8 mouse cellular contexts compared by ENCODE assay signal in the genomic region with DNA sequence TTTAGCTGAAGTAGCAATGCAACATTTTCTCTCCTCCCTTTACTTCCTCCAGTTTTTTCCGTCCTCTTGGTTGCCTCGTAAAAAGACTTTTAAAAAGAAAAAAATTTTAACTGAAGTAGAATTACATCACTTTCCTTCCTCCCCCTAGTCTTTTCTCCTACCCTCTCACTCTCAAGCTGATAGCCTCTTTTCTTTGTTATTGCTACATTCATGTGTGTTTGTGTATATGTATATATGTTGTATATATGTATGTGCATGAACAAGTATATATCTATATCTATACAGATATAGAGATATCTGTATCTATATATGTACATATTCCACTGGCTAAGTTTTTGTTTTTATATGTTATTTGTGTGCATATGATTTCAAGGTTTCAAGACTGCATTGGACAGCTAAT. TPM values are rescaled to one million over a fixed set of nuclear protein-coding genes. Genes with fewer than 3 reads are reported as not detected.
DNase-seq lines count a peak whose midpoint lies in the region; ATAC-seq and TF ChIP-seq lines count a peak whose summit lies in the region.

No protein-coding gene starts in this region.

- peaks cover 34% of the 10 kb centered on the region for H3K36me3 ChIP-seq in erythroblast, embryonic 14.5 days (ENCODE audit: control insufficient read depth)
- no peaks in the 10 kb centered on the region for H3K36me3 ChIP-seq in testis, adult 2 months (ENCODE audit: control insufficient read depth, insufficient read depth, low read length)
- H3K36me3 ChIP-seq in liver, embryonic 13.5 days = peaks cover 17% of the 10 kb centered on the region
- H3K36me3 ChIP-seq in stomach, postnatal 0 days (ENCODE audit: control insufficient read depth, insufficient read depth, low read length) = no peaks in the 10 kb centered on the region

- no peak for TF ChIP-seq CTCF in testis, adult 2 months (IDR thresholded peaks at IDR 0.05; ENCODE audit: control insufficient read depth, insufficient read depth, insufficient replicate concordance, low read depth, low read length)
- no peak for TF ChIP-seq CTCF in stomach, postnatal 0 days (IDR thresholded peaks at IDR 0.05; ENCODE audit: low read depth)

- 0% methylated on average over 2 of the region's 2 CpGs for WGBS in liver, embryonic 13.5 days (ENCODE audit: insufficient replicate concordance)
- 0% methylated on average over 2 of the region's 2 CpGs for WGBS in stomach, postnatal 0 days

- ATAC-seq in erythroblast, adult 5-6 weeks (replicated peaks; ENCODE audit: low FRiP score, poor library complexity, severe bottlenecking) = no peak
- ATAC-seq in liver, embryonic 13.5 days (ENCODE audit: low read depth) = 0 out of 2 replicates have a peak, but pooled peaks have one; percentile 22
- ATAC-seq in stomach, postnatal 0 days (ENCODE audit: low FRiP score, low TSS enrichment) = no peak

- peak overlapping the region; percentile 91 for H3K9ac ChIP-seq in liver, embryonic 13.5 days
- peak overlapping the region; percentile 90 for H3K9ac ChIP-seq in stomach, postnatal 0 days (ENCODE audit: low read length)

- DNase-seq in testis, postnatal 14 days (ENCODE audit: low spot score) = no peak
- DNase-seq in liver, embryonic 13.5 days = no peak
- DNase-seq in stomach, postnatal 0 days (ENCODE audit: low spot score) = no peak
- no peak for DNase-seq in yolk sac, embryonic 10.5 days (ENCODE audit: low spot score)
- DNase-seq in cerebellum, adult 11-12 months = no peak

- peak overlapping the region; percentile 84; the same call in 1 of the 2 replicates for H3K27ac ChIP-seq in testis, adult 2 months (ENCODE audit: control insufficient read depth, insufficient read depth, low read depth, low read length)
- no peak overlapping the region; the same call in 1 of the 2 replicates for H3K27ac ChIP-seq in liver, embryonic 13.5 days
- no peak overlapping the region for H3K27ac ChIP-seq in stomach, postnatal 0 days (replicated peaks)

- H3K4me2 ChIP-seq in liver, embryonic 13.5 days = peak overlapping the region; percentile 82
- peak overlapping the region; percentile 72 for H3K4me2 ChIP-seq in stomach, postnatal 0 days (replicated peaks; ENCODE audit: low read depth)

- TF ChIP-seq POLR2A in testis, adult 2 months (IDR thresholded peaks at IDR 0.05; ENCODE audit: control insufficient read depth, low read depth, low read length) = no peak

- peak overlapping the region; percentile 82 for H3K4me3 ChIP-seq in erythroblast, embryonic 14.5 days (replicated peaks)
- peak overlapping the region; percentile 98; the same call in 1 of the 2 replicates for H3K4me3 ChIP-seq in testis, adult 2 months (ENCODE audit: control insufficient read depth, low read depth, low read length)
- peak overlapping the region; percentile 86 for H3K4me3 ChIP-seq in liver, embryonic 13.5 days (replicated peaks)
- peak overlapping the region; percentile 78 for H3K4me3 ChIP-seq in stomach, postnatal 0 days (ENCODE audit: low read depth, low read length)

- H3K9me3 ChIP-seq in erythroblast, embryonic 14.5 days (ENCODE audit: control insufficient read depth, low read length) = no peaks in the 10 kb centered on the region
- no peaks in the 10 kb centered on the region for H3K9me3 ChIP-seq in liver, embryonic 13.5 days (replicated peaks)
- H3K9me3 ChIP-seq in stomach, postnatal 0 days (ENCODE audit: control insufficient read depth, low read length) = no peaks in the 10 kb centered on the region

- no peak for TF ChIP-seq EP300 in stomach, postnatal 0 days (optimal IDR thresholded peaks at IDR 0.05)

- H3K27me3 ChIP-seq in erythroblast, embryonic 14.5 days (ENCODE audit: control insufficient read depth) = no peaks in the 10 kb centered on the region
- H3K27me3 ChIP-seq in testis, adult 2 months (ENCODE audit: control insufficient read depth, insufficient read depth, low read length) = no peaks in the 10 kb centered on the region
- H3K27me3 ChIP-seq in liver, embryonic 13.5 days = no peaks in the 10 kb centered on the region
- H3K27me3 ChIP-seq in stomach, postnatal 0 days (ENCODE audit: control insufficient read depth, insufficient read depth, low read length) = no peaks in the 10 kb centered on the region

- H3K4me1 ChIP-seq in erythroblast, embryonic 14.5 days (ENCODE audit: control insufficient read depth) = peaks cover 36% of the 10 kb centered on the region
- peaks cover 2% of the 10 kb centered on the region for H3K4me1 ChIP-seq in testis, adult 2 months (ENCODE audit: control insufficient read depth, insufficient read depth, low read length)
- peaks cover 23% of the 10 kb centered on the region for H3K4me1 ChIP-seq in liver, embryonic 13.5 days (replicated peaks)
- peaks cover 1% of the 10 kb centered on the region; the same call in 1 of the 2 replicates for H3K4me1 ChIP-seq in stomach, postnatal 0 days (replicated peaks; ENCODE audit: control insufficient read depth, insufficient read depth)

RNA-seq across cellular contexts. Expression of gene Zkscan3, which starts 0.3 kb away (rescaled TPM):
- polyA plus RNA-seq in erythroblast, embryonic 14.5 days (2012) = 0.69 and 0.93 TPM in 2 replicates
- 16.9 and 23.6 TPM in 2 replicates for total RNA-seq in erythroblast, adult 5-6 weeks (2015; ENCODE audit: low replicate concordance)
- total RNA-seq in erythroblast, adult 5-6 weeks (2017; ENCODE audit: low replicate concordance) = 13.9 and 19.9 TPM in 2 replicates
- 9.3 and 10.2 TPM in 2 replicates for polyA plus RNA-seq in testis, adult 2 months (2012; rRNA removed)
- 30.1 and 33.6 TPM in 2 replicates for polyA plus RNA-seq in liver, embryonic 13.5 days (2015; fragmentation: Nextera tagmentation; extraction: Ambion mirVana)
- polyA plus RNA-seq in stomach, postnatal 0 days (2015; fragmentation: Nextera tagmentation; extraction: Ambion mirVana) = 32.9 and 36.4 TPM in 2 replicates

RNA-seq across cellular contexts. Expression of gene Pgbd1, which starts 38.0 kb away (rescaled TPM):
- polyA plus RNA-seq in erythroblast, embryonic 14.5 days (2012) = 0.04 and 0.05 TPM in 2 replicates
- total RNA-seq in erythroblast, adult 5-6 weeks (2015; ENCODE audit: low replicate concordance) = not detected in 2 replicates
- total RNA-seq in erythroblast, adult 5-6 weeks (2017; ENCODE audit: low replicate concordance) = 1.1 TPM in 1 of 2 replicates, not detected in the other
- 5.2 and 5.5 TPM in 2 replicates for polyA plus RNA-seq in testis, adult 2 months (2012; rRNA removed)
- 1.6 and 1.7 TPM in 2 replicates for polyA plus RNA-seq in liver, embryonic 13.5 days (2015; fragmentation: Nextera tagmentation; extraction: Ambion mirVana)
- polyA plus RNA-seq in stomach, postnatal 0 days (2015; fragmentation: Nextera tagmentation; extraction: Ambion mirVana) = 0.75 and 0.90 TPM in 2 replicates

RNA-seq across cellular contexts. Expression of gene Zscan12, which starts 40.2 kb away (rescaled TPM):
- polyA plus RNA-seq in erythroblast, embryonic 14.5 days (2012) = 0.04 and 0.09 TPM in 2 replicates
- 0.84 TPM in 1 of 2 replicates, not detected in the other for total RNA-seq in erythroblast, adult 5-6 weeks (2015; ENCODE audit: low replicate concordance)
- total RNA-seq in erythroblast, adult 5-6 weeks (2017; ENCODE audit: low replicate concordance) = 0.70 and 1.4 TPM in 2 replicates
- polyA plus RNA-seq in testis, adult 2 months (2012; rRNA removed) = 14.6 and 15.3 TPM in 2 replicates
- 4.4 and 5.0 TPM in 2 replicates for polyA plus RNA-seq in liver, embryonic 13.5 days (2015; fragmentation: Nextera tagmentation; extraction: Ambion mirVana)
- 4.3 and 4.6 TPM in 2 replicates for polyA plus RNA-seq in stomach, postnatal 0 days (2015; fragmentation: Nextera tagmentation; extraction: Ambion mirVana)

RNA-seq across cellular contexts. Expression of gene Zscan26, which starts 50.7 kb away (rescaled TPM):
- 0.08 and 0.09 TPM in 2 replicates for polyA plus RNA-seq in erythroblast, embryonic 14.5 days (2012)
- total RNA-seq in erythroblast, adult 5-6 weeks (2015; ENCODE audit: low replicate concordance) = 3.8 and 4.8 TPM in 2 replicates
- 1.7 and 2.2 TPM in 2 replicates for total RNA-seq in erythroblast, adult 5-6 weeks (2017; ENCODE audit: low replicate concordance)
- 4.9 and 5.2 TPM in 2 replicates for polyA plus RNA-seq in testis, adult 2 months (2012; rRNA removed)
- polyA plus RNA-seq in liver, embryonic 13.5 days (2015; fragmentation: Nextera tagmentation; extraction: Ambion mirVana) = 7.0 and 7.6 TPM in 2 replicates
- polyA plus RNA-seq in stomach, postnatal 0 days (2015; fragmentation: Nextera tagmentation; extraction: Ambion mirVana) = 16.5 and 17.3 TPM in 2 replicates

RNA-seq across cellular contexts. Expression of gene Olfr1367, which starts 56.1 kb away (rescaled TPM):
- not detected in 2 replicates for polyA plus RNA-seq in erythroblast, embryonic 14.5 days (2012)
- total RNA-seq in erythroblast, adult 5-6 weeks (2015; ENCODE audit: low replicate concordance) = not detected in 2 replicates
- total RNA-seq in erythroblast, adult 5-6 weeks (2017; ENCODE audit: low replicate concordance) = not detected in 2 replicates
- not detected in 2 replicates for polyA plus RNA-seq in testis, adult 2 months (2012; rRNA removed)
- polyA plus RNA-seq in liver, embryonic 13.5 days (2015; fragmentation: Nextera tagmentation; extraction: Ambion mirVana) = not detected in 2 replicates
- polyA plus RNA-seq in stomach, postnatal 0 days (2015; fragmentation: Nextera tagmentation; extraction: Ambion mirVana) = not detected in 2 replicates
